Mouse (Mus musculus) intestine, postnatal 0 days (tissue): ENCODE data around the gene Sestd1. TPM values are rescaled to one million over a fixed set of nuclear protein-coding genes. Genes with fewer than 3 reads are reported as not detected.

Source experiments
- ATAC-seq: fragments of 200-750 bp; cut with Nextera tagmentation; 2 replicates; pipeline ENCODE4 v1.8.0; 2017; ENCODE audit warnings: mild to moderate bottlenecking, moderate TSS enrichment, moderate library complexity
- H3K27ac ChIP-seq: fragments of 300-500 bp; sonication (generic); 2 replicates; pipeline ENCODE4 v1.5.1; 2014; ENCODE audit warnings: mild to moderate bottlenecking, low read depth, low read length, moderate library complexity
- H3K27me3 ChIP-seq: fragments of 300-500 bp; sonication (generic); replicated peaks from 2 replicates; pipeline ENCODE4 v1.6.1; 2014; ENCODE audit warnings: low read length, mixed read lengths; ENCODE audit not compliant: control insufficient read depth, insufficient read depth
- H3K36me3 ChIP-seq: fragments of 300-500 bp; sonication (generic); 2 replicates; pipeline ENCODE4 v1.6.1; 2014; ENCODE audit warnings: mild to moderate bottlenecking, moderate library complexity; ENCODE audit not compliant: control insufficient read depth, insufficient read depth
- H3K4me1 ChIP-seq: fragments of 300-500 bp; sonication (generic); replicated peaks from 2 replicates; pipeline ENCODE4 v1.6.1; 2014; ENCODE audit warnings: antibody characterized with exemption, low read length, mixed read lengths; ENCODE audit not compliant: control insufficient read depth, insufficient read depth
- H3K4me2 ChIP-seq: fragments of 300-500 bp; sonication (generic); replicated peaks from 2 replicates; pipeline ENCODE4 v1.6.1; 2014; ENCODE audit warnings: low read depth, mild to moderate bottlenecking, moderate library complexity
- H3K4me3 ChIP-seq: fragments of 300-500 bp; sonication (generic); 2 replicates; pipeline ENCODE4 v1.5.1; 2014; ENCODE audit warnings: low read depth, low read length
- H3K9ac ChIP-seq: fragments of 300-500 bp; sonication (generic); 2 replicates; pipeline ENCODE4 v1.6.1; 2014; ENCODE audit warnings: mild to moderate bottlenecking, low read depth, low read length
- H3K9me3 ChIP-seq: fragments of 300-500 bp; sonication (generic); 2 replicates; pipeline ENCODE4 v1.6.1; 2016; ENCODE audit warnings: mixed run types; ENCODE audit not compliant: control insufficient read depth
- CTCF ChIP-seq: sonication (generic); IDR thresholded peaks from 2 replicates; pipeline ENCODE4 v1.5.1; 2016; ENCODE audit warnings: low read depth, mild to moderate bottlenecking, control low read depth, antibody characterized with exemption, moderate library complexity
- WGBS: fragments of 180-500 bp; shearing (Covaris S2); extraction: QIAGEN DNeasy Blood & Tissue Kit; methylation state at CpG from one replicate; pipeline ENCODE4 v1.1.7; 2014; 5-methylcytosine and 5-hydroxymethylcytosine counted together
- polyA plus RNA-seq: library from polyadenylated mRNA; unstranded; fragments of >200 nt; fragmentation: Nextera tagmentation; extraction: Ambion mirVana; gene quantifications from 2 replicates; pipeline ENCODE4 v1.2.1, GENCODE M21; 2015

Gene Sestd1
- polyA plus RNA-seq, 1 experiment from 2014 or later, result 10.8 TPM

DNA sequence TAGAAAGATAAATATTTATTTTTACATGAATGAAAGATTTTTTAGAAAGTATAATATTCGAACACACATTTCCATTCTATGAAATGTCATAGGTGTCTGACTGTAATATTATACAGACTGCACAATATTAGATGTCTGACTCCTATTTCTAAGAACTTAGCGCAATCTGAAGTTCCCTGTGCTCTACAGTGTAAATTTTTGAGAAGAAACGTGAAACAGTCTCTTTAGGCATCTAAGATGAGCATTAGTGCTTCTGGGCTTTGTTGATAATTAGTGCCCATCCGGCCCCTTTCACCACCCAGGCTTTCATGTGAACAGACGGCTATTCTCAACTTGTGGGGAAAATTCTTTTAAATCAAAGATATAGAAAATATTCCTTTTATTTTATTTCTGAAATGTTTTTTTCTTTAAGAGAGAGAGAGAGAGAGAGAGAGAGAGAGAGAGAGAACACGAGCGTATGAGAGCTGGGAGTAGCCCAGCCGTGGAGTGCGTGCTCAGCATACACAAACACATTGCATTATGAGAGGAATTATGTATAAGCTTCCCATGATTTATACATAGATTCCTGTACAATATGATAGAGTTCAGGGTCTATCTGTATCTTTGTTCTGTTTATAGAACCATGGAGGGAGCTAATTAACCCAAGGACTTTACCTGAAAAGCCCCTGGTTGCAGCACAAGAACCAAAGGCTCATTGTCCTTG lies 21.4 kb upstream of the Sestd1 start:
- Histone ChIP-seq H3K4me1 (no peaks in the 10 kb centered on the region), H3K9me3 (no peaks in the 10 kb centered on the region), H3K4me2 (no peak overlapping the region), H3K36me3 (no peaks in the 10 kb centered on the region), H3K4me3 (no peak overlapping the region), H3K27me3 (no peaks in the 10 kb centered on the region), H3K9ac (no peak overlapping the region), H3K27ac (no peak overlapping the region)
- no peak for ATAC-seq
- no peak for TF ChIP-seq CTCF
- 65% methylated on average over 9 of the region's 9 CpGs for WGBS

DNA sequence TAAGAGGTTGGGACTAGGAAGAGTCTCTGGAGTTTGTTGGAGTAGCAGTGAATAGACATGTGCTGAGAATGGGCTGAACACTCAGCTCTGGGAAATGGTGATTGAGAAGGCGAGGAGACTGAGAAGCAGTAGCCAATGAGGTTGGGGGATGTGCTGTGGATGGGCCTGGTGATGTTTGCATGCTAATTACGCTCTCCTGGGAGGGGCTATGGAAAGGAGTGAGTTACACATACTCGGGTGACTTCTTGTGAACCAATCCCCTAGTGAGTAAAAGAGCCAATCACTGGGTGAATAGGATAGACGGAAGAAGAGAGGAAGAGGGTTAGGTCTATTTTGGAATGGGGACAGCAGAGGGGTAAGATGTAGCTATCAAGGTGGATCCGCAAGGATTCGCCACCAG lies 9.3 kb upstream of the Sestd1 start:
- H3K27me3 ChIP-seq, result no peaks in the 10 kb centered on the region
- no peak overlapping the region for H3K9ac ChIP-seq
- H3K27ac ChIP-seq, result no peak overlapping the region
- no peak overlapping the region for H3K4me3 ChIP-seq
- no peak overlapping the region for H3K4me2 ChIP-seq
- TF ChIP-seq CTCF, result no peak
- H3K36me3 ChIP-seq, result no peaks in the 10 kb centered on the region
- no peaks in the 10 kb centered on the region for H3K9me3 ChIP-seq
- 77% methylated on average over 6 of the region's 6 CpGs for WGBS
- no peaks in the 10 kb centered on the region for H3K4me1 ChIP-seq
- no peak for ATAC-seq

DNA sequence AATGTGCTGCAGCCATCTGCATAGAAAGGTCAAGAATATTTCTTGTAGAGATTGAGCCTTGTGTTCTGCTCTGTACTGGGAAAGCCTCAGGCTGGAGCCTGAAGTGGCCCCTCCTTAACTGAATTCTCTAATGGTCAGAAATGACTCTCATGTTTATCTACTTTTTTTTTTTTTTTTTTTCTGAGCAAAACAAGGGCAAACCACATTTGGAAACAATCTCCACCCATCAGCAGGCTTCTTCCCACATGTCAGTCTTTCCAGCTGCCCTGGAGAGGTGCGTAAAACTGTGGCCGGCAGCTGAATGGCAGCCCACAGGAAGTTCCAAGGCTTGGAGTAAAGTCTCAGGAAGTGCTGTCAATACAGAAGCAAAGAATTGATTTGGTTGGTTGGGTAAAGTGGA lies 6.4 kb upstream of the Sestd1 start:
- Histone ChIP-seq H3K27me3 (no peaks in the 10 kb centered on the region), H3K27ac (no peak overlapping the region), H3K4me1 (no peaks in the 10 kb centered on the region), H3K9ac (no peak overlapping the region), H3K9me3 (no peaks in the 10 kb centered on the region), H3K4me2 (no peak overlapping the region), H3K4me3 (no peak overlapping the region), H3K36me3 (no peaks in the 10 kb centered on the region)
- WGBS, result 65% methylated on average over 2 of the region's 2 CpGs
- no peak for ATAC-seq
- TF ChIP-seq CTCF, result no peak

DNA sequence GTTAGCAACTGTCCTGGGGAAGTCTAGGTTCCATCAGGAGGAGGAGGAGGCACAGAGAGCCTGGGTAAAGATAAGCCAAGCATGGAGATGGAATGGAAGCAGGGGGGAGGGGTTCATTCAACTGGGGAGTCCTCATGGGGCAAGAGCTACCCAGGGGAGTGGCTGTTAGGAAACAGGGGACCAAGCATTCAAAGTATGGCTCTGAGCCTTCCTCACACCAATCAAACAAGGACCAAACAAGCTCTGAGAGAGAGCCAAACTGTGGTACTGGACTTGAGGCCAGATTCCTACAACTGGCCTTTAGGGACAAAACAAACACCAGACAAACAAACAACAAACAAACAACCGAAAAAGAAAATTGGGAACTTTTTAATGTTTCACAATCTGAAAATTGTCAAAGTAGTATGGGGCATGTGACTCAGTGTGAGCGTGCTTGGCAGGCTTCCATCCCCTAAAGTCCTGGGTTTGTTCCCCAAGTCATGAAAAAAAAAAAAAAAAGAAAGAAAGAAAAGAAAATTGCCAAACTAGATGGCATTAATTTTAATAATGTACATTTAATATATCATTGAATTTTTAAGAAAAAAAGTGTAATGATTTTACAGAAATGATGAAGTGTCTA lies 4.0 kb upstream of the Sestd1 start:
- H3K36me3 ChIP-seq, result no peaks in the 10 kb centered on the region
- no peak overlapping the region for H3K27ac ChIP-seq
- H3K27me3 ChIP-seq, result no peaks in the 10 kb centered on the region
- no peak for ATAC-seq
- no peak for TF ChIP-seq CTCF
- H3K9ac ChIP-seq, result no peak overlapping the region
- H3K4me1 ChIP-seq, result no peaks in the 10 kb centered on the region
- H3K9me3 ChIP-seq, result no peaks in the 10 kb centered on the region
- 67% methylated on average over 2 of the region's 2 CpGs for WGBS
- H3K4me3 ChIP-seq, result no peak overlapping the region
- no peak overlapping the region for H3K4me2 ChIP-seq

DNA sequence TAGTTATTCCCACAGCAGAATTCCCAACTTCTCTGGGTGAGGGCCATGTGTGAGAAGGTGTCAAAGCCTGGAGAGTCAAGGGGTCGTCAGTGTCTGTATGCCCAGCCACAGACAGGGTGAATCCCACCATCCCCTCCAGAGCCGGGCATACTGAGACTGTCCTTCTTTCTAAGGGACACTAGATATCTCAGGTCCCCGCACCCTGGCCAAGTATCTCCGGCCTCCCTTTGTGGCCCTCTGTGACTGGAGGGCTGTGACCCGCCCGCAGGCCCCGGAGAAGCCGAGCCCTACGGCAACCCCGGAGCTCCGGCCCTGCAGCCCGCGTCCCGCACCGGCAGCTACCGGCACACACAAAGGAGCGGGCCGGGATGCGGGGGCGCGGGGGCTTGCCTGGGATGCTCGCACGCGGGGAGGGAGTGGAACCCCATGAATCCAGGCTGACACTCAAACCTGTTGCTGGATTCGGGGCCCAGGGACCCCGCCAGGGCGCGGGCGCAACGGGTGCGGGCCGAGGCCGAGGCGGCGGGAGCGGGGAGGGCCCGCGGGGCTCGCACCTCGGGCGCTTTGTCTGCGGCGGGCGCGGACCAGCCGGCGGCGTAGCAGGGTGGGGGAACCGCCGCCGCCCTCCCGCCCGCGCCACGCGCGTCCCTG lies 406 bp downstream of the Sestd1 start:
- no peaks in the 10 kb centered on the region for H3K36me3 ChIP-seq
- ATAC-seq, result peak; percentile 44; the same call in 1 of the 2 replicates
- H3K27ac ChIP-seq, result peak overlapping the region; percentile 60
- H3K4me3 ChIP-seq, result peak overlapping the region; percentile 91
- no peaks in the 10 kb centered on the region for H3K9me3 ChIP-seq
- peak overlapping the region; percentile 97 for H3K4me2 ChIP-seq
- H3K9ac ChIP-seq, result peak overlapping the region; percentile 93
- peaks cover 8% of the 10 kb centered on the region for H3K4me1 ChIP-seq
- 2% methylated on average over 38 of the region's 57 CpGs for WGBS
- no peak for TF ChIP-seq CTCF
- H3K27me3 ChIP-seq, result no peaks in the 10 kb centered on the region

DNA sequence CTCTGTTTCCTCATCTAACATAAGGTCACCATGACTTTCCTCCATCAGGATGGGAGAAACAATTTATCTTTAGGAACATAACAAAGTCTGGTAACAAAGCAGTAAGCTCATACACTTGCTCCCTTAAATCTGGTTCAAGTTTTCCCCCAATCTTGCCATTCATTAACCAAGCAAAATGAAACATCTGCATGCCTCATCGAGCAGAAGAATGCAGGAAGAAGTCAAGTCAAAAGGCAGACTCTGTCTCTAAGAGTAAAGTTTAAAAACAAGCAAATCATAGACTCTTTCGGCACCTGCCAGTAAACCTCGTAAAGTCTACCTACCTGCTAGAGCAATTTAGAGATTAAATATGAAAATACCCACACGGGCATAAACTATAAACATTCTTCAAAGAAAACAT lies 3.1 kb downstream of the Sestd1 start:
- TF ChIP-seq CTCF, result no peak
- H3K4me3 ChIP-seq, result no peak overlapping the region
- peaks cover 8% of the 10 kb centered on the region for H3K4me1 ChIP-seq
- H3K9ac ChIP-seq, result no peak overlapping the region
- no peaks in the 10 kb centered on the region for H3K9me3 ChIP-seq
- no peaks in the 10 kb centered on the region for H3K27me3 ChIP-seq
- WGBS, result 37% methylated on average over 4 of the region's 4 CpGs
- no peak overlapping the region for H3K27ac ChIP-seq
- ATAC-seq, result no peak
- no peak overlapping the region for H3K4me2 ChIP-seq
- H3K36me3 ChIP-seq, result no peaks in the 10 kb centered on the region
